Mouse (Mus musculus) CD4-positive helper T cell, adult 2 months (primary cell): ENCODE measurements around the gene Hvcn1.

Experiments used
- DNase-seq: peaks from one replicate; pipeline ENCODE4 v3.0.0-alpha.2; 2012; ENCODE audit warnings: low read depth, missing footprints, low spot score

Gene Hvcn1

GRCm38 (mm10) chr5:122234319-122235195 is 28.0 kb downstream of the Hvcn1 start:
- peak; percentile 84 for DNase-seq

DNA sequence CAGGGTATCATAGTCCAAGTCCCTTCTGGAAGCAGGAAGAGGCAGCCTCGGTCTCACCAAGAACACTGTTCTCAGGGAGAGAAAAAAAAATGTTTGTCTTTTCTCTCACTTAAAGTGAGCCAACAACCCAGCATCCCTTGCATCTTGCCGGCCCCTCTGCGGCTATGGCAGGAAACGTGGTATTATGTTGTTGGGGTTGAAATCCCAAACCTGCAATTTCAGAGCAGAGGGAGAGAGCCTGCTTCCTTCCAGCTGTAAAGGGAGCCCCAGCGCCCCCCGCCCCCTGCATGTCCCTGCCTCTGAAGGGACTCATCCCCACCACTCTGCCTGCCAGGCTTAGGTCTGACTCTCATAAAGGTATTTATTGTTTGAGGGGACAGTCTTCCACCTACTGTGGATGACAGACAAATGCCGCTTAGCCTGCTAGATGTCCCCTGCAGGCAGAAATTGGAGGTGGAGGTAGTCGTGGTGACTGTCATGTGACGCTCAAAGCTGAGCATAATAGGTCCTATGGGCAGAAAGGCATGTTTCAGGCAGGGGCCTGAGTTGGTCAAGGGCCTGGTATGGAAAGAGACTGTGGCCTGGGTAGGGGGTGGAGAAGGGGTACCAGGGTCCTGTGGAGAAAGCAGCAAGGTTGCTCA is 28.7 kb downstream of the Hvcn1 start:
- peak; percentile 75 for DNase-seq

- DNase-seq: no peak
These were observed 30.6 kb downstream of the Hvcn1 start for GRCm38 (mm10) chr5:122237200-122237599.

DNA sequence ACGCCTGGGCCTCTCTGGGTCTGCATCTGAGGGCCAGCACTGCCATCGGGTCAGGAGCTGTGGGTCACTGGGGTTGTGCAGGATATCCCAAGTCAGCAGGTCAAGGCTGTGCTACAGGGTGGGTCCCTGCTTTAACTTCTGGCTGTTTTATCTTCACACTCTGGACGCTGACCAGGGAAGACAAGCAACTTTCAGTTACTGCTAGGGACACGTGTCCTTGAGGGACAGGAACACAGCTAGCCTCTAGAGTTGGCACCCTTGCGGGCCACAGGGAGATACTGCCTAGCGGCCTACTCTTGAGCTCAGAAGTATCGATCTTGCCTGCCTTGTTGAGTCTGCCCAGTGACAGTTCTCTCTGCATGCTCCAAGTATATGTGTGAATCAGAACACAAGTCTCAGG is 33.0 kb downstream of the Hvcn1 start:
- no peak for DNase-seq

- DNase-seq: no peak
These were observed 33.9 kb downstream of the Hvcn1 start for GRCm38 (mm10) chr5:122240521-122240920.

DNA sequence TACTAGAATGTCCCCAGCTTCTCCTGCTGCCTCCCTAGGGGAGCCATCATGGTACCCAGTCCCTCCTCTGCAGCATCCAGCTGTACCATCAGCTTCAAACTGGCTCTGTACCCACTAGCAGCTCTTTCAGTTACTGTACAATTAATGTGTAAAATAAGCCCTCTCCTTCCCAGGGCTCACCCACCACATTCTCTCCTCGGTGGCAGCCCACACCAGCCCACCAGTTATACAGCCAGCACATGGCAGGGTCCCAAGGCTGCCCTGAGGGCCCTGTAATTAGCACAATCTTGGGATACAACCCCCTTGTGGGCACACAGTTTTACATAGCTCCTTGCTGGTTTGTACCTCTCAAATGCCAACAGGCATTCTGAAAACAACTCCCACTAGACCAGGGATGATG is 34.4 kb downstream of the Hvcn1 start:
- DNase-seq: no peak

GRCm38 (mm10) chr5:122242521-122243123 is 36.0 kb downstream of the Hvcn1 start:
- DNase-seq: no peak

GRCm38 (mm10) chr5:122243781-122244523 is 37.3 kb downstream of the Hvcn1 start:
- DNase-seq: no peak

GRCm38 (mm10) chr5:122245186-122245585 is 38.6 kb downstream of the Hvcn1 start:
- no peak for DNase-seq

GRCm38 (mm10) chr5:122246547-122247167 is 40.1 kb downstream of the Hvcn1 start:
- DNase-seq: no peak

GRCm38 (mm10) chr5:122247529-122247928 is 40.9 kb downstream of the Hvcn1 start:
- no peak for DNase-seq

DNA sequence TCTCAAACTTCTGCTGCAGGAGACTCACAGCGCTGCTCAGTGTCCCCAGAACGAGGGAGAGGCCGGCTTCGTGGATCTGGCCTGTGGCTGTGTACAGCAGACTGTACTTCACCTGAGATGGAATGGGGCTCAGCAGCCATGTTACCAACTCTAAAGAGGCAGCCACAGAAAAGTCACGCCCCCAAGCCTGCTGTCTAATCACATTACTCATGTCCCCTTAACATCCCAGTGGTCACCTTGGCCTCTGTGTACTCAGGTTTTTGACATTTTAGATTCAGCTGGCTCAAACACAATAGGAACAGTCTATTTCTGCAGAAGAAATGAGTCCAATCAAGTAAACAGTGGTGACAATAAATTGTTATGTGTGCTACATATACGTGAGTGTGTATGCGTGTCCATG is 41.3 kb downstream of the Hvcn1 start:
- DNase-seq: no peak

GRCm38 (mm10) chr5:122249281-122249680 is 42.7 kb downstream of the Hvcn1 start:
- DNase-seq: no peak

DNA sequence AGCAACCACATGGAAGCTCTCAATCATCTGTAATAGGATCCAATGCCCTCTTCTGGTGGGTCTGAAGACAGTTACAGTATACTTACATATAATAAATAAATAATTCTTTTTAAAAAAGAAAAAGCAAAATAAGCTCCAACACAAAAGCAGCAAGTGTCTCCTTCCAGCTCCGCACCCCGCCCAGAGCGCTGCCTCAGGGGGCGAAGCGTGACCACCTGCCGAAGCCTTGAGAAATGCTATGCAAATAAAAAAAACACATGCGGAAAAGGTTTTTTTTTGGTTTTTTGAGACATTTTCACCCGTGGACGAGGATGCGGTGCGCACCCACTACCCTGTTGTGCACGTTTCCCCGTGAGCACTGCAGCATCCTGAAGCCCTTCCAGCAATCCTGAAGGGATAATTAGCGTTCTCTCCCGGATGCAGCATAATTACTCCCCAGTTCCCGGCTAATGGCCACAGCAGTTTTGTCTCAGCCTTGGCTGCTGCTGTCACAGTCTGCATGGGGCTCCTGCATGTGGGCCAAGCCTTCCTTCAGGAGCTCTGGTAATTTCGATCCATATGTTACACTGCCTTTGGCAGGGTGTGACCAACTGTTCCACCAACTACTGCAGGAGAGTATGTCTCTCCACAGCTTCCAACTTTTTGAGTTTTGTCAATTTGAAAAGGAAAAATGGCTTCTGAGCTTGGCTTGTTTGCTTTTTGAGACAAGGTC is 45.4 kb downstream of the Hvcn1 start:
- DNase-seq: no peak

DNA sequence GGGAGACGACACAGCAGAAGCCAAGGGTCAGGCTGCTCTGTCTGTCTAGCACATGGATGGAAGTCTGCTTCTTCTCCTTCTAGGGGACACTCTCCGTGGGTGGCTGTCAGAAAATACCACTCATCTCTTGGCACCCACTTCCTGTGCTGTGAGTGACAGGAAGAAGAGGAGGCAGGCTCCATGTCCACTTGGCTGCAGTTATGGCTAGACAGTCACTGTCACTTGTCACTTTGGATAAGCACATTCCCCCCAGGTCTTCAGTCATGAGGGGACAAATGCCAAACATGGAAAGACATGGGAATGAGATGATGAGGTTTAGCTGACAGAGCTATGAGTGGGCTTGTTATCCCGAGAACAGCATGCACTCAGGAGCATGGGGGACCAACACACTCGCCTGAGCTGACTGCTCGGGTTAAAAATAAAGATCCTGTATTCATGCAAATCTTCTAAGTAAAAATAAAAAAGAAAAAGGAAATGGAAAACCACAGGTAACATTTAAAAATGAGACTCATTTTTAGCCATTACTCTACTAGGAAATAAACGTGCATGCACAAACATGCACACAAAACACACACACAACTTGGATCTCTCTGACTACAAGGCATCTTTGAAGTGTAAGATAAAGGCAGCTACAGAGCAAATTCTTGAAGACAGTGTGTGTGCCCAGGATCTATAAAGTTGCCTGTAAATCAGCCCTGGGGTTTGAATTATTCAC is 51.6 kb downstream of the Hvcn1 start:
- DNase-seq: peak; percentile 41

- DNase-seq: peak; percentile 71
These were observed 55.5 kb downstream of the Hvcn1 start for GRCm38 (mm10) chr5:122262104-122262503.

DNA sequence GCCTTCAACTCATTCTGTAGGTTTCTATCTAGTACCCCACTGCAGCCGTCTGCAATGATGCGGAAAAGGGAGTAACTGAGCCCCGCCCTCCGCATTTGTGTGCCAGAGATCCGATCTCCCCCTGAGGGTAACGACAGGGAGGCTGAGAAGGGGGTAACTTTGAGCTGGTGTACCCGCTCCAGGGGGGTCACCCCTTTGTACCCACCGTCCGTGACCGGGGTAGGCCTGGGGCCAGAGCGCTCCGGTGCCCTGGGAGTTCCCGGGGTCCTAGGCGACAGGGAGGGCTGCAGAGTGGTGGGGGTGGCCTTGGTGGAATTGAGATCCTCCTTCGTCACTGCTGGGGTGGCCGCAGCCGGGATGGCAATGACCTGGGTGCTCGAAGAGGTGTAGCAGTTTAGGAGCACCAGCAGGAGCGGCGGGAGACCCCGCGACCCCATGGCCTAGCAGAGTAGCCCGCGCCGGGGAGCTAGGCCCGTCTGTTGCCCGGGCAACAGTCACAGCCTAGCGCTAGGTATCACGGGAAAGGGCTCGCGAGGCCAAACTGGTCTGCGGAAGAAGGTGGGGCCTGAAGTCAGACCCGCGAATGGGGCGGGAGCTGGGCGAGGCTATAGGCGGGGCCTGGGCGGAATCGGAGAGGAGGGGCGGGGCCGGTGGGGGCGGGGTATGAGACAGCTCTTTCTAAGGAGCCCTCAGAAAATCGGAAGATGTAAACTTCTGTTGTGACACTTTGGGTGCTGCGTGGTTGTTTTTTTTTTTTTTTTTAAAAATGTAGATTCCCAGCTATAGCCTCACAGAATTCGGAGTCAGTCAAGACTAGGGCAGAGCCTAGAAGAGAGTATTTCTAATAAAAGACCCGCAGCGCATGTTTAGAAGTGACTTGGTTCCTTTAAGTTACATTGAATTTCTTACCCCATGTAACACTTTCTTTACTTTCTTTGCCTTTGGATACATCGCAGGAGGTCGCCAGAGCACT is 57.6 kb downstream of the Hvcn1 start, which contains the start of gene Tctn1:
Gene Tctn1 (minus strand): TSS at position 528 of the 973 bp plus-strand sequence.
- peak; percentile 94 for DNase-seq

GRCm38 (mm10) chr5:122265187-122265586 is 58.6 kb downstream of the Hvcn1 start:
- peak; percentile 58 for DNase-seq

- DNase-seq: no peak
These were observed 59.3 kb downstream of the Hvcn1 start for GRCm38 (mm10) chr5:122265942-122266341.
